Mouse (Mus musculus) adrenal gland (tissue): ENCODE measurements around the gene Baz2b.

Experiments used
- intact Hi-C: fragments of 180-260 bp; cut with DNase I; formaldehyde crosslinking; loops from one replicate; pipeline ENCODE4 v1.15.1; 2025

Gene Baz2b

GRCm38 (mm10) chr2:59963011-59963410 is 246.6 kb downstream of the Baz2b start:
- intact Hi-C loops: no loop called here

GRCm38 (mm10) chr2:59962579-59962978 is 247.1 kb downstream of the Baz2b start:
- intact Hi-C loops: no loop called here

- intact Hi-C loops: no loop called here
These were observed 249.2 kb downstream of the Baz2b start for GRCm38 (mm10) chr2:59960495-59960772.

GRCm38 (mm10) chr2:59959668-59960494 is 249.8 kb downstream of the Baz2b start:
- intact Hi-C loops: no loop called here

- intact Hi-C loops: no loop called here
These were observed 251.1 kb downstream of the Baz2b start for GRCm38 (mm10) chr2:59958543-59958942.

GRCm38 (mm10) chr2:59955916-59956315 is 253.7 kb downstream of the Baz2b start:
- intact Hi-C loops: no loop called here

- intact Hi-C loops: no loop called here
These were observed 254.8 kb downstream of the Baz2b start for GRCm38 (mm10) chr2:59954791-59955190.

- intact Hi-C loops: no loop called here
These were observed 257.2 kb downstream of the Baz2b start for GRCm38 (mm10) chr2:59952286-59953014.

GRCm38 (mm10) chr2:59951706-59952105 is 257.9 kb downstream of the Baz2b start:
- intact Hi-C loops: no loop called here

GRCm38 (mm10) chr2:59951127-59951526 is 258.5 kb downstream of the Baz2b start:
- intact Hi-C loops: no loop called here

- intact Hi-C loops: no loop called here
These were observed 273.3 kb downstream of the Baz2b start for GRCm38 (mm10) chr2:59936296-59936695.

GRCm38 (mm10) chr2:59933129-59933528 is 276.5 kb downstream of the Baz2b start:
- intact Hi-C loops: no loop called here

- intact Hi-C loops: no loop called here
These were observed 277.4 kb downstream of the Baz2b start for GRCm38 (mm10) chr2:59932244-59932643.

GRCm38 (mm10) chr2:59913610-59914009 is 296.0 kb downstream of the Baz2b start:
- intact Hi-C loops: no loop called here

GRCm38 (mm10) chr2:59908048-59908447 is 301.6 kb downstream of the Baz2b start:
- intact Hi-C loops: no loop called here

GRCm38 (mm10) chr2:59904007-59904406 is 305.6 kb downstream of the Baz2b start:
- intact Hi-C loops: no loop called here

GRCm38 (mm10) chr2:59898666-59899065 is 311.0 kb downstream of the Baz2b start:
- intact Hi-C loops: no loop called here

GRCm38 (mm10) chr2:59898105-59898504 is 311.5 kb downstream of the Baz2b start:
- intact Hi-C loops: no loop called here

- intact Hi-C loops: no loop called here
These were observed 312.8 kb downstream of the Baz2b start for GRCm38 (mm10) chr2:59896837-59897236.

GRCm38 (mm10) chr2:59896400-59896799 is 313.2 kb downstream of the Baz2b start:
- intact Hi-C loops: no loop called here

GRCm38 (mm10) chr2:59889699-59890098 is 319.9 kb downstream of the Baz2b start:
- intact Hi-C loops: no loop called here

GRCm38 (mm10) chr2:59882742-59883281 is 326.8 kb downstream of the Baz2b start:
- intact Hi-C loops: no loop called here
